Mouse (Mus musculus) gastrocnemius, adult 18-20 months (tissue): ENCODE data around the gene Fbxo42. TPM values are rescaled to one million over a fixed set of nuclear protein-coding genes. Genes with fewer than 3 reads are reported as not detected.
A peak's percentile ranks its signal among the peaks of the same experiment; 100 is the strongest.
"Not testable (repeated sequence)": the region's sequence is repeated elsewhere in the genome, so short reads cannot be mapped to it uniquely, and the experiment has no call there.

ENCODE experiments used
- DNase-seq: peaks from one replicate; pipeline ENCODE4 v3.0.0; 2021; ENCODE audit warnings: low spot score
- total RNA-seq, 2 experiments: library from RNA; stranded (reverse); gene quantifications; 2 replicates each; pipeline ENCODE4 v1.2.3; 2021

Fbxo42 gene
- total RNA-seq, 2 experiments from 2014 or later, result 10.8 to 11.2 TPM

DNA sequence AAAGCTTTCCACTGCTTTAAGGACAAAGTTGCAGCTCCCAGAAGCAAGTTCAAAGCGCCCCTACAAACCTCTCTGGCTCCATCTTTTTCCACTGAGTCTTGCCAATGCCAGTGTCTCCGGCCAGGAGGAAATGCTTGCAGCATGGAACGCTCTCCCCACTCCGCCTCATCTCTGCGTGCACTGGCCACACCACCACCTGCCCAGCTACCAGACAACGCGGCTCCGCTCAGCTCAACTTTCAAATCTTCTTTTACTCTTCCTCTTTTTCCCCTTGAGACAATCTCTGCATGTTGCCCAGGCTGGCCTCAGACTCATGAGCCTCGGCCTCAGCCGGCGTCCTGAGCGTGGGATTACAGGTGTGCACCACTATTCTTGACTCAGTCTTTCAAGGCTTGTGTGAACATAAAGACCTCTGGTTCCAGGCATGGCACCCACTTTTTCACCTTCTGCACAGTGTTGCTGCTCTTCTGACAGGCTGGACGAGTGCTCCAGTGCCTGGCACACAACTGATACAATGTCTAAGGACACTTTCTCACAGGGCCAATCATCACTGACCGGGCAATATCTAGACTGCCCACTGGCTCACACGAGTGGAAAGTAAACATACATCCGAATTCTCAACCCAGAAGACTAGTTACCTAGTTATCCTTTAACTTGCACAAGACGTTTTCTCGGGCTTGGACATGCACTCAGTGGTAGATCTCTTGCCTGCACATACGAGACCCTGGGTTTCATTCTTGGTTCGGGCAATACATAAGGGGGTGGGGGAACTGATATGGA is 12.8 kb upstream of the Fbxo42 start:
- peak; percentile 70 for DNase-seq

DNA sequence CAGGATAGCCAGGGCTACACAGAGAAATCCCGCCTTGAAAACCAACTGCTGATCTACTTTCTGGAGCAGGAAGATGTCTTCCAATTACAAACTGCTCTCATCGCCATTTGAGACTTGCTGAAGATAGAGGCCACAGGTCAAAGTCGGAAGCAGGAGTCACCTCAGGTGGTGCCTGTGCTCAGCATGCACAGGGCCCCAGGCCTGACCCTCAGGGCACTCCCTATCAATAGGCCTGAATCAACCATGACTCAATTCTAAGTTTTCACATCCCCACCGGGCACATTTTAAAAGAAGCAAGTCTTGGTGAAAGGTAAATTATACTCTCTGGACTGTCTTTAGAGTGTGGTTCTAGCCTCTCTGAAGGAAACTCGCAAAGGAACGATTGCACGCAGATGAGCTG is 11.6 kb upstream of the Fbxo42 start:
- DNase-seq, result no peak

DNA sequence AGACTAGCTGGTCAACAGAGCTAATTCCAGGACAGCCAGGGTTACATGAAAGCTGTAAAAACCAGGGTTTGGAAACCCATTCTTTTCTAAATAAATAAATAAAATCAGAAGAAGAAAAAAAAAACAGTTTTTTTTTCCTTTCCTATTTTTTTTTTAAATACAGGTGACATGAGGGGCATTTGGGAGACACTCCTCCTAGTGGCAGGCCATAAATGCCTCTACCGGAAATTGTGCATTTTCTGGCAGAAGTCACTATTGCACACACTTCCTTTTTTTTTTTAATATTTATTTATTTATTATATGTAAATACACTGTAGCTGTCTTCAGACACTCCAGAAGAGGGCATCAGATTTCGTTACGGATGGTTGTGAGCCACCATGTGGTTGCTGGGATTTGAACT is 10.0 kb upstream of the Fbxo42 start:
- not testable (repeated sequence) for DNase-seq

DNA sequence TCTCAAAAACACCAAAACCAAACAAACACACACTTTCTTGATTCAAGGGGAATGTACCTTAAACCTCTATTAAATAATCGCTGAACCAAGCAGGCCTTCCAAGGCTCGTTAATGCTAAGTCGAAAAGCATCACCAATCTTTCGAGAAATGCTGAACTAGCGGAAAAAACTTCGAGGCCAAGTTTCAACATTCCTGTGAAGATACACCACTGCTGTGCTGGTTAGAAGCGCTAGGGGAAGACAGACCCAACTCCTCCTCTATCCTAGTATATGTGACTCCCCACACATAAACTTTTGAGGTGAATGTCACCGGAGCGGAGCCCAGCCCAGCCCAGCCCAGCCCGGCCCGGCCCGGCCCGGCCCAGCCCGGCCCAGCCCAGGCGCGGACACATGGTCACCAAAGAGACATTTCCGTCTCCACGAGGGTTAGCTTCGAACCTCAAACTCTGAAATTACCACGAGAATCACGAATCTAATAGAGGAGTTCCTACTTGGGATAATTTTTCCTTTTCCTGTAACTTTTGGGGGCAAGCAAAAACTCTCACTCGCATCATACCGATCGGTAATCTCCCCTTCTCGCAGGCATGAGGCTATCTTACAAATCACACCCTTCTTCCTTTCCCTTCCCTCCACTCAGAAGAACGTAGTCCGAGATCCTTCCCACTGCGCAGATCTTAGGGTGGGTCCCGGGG is 9.1 kb upstream of the Fbxo42 start:
- no peak for DNase-seq

DNA sequence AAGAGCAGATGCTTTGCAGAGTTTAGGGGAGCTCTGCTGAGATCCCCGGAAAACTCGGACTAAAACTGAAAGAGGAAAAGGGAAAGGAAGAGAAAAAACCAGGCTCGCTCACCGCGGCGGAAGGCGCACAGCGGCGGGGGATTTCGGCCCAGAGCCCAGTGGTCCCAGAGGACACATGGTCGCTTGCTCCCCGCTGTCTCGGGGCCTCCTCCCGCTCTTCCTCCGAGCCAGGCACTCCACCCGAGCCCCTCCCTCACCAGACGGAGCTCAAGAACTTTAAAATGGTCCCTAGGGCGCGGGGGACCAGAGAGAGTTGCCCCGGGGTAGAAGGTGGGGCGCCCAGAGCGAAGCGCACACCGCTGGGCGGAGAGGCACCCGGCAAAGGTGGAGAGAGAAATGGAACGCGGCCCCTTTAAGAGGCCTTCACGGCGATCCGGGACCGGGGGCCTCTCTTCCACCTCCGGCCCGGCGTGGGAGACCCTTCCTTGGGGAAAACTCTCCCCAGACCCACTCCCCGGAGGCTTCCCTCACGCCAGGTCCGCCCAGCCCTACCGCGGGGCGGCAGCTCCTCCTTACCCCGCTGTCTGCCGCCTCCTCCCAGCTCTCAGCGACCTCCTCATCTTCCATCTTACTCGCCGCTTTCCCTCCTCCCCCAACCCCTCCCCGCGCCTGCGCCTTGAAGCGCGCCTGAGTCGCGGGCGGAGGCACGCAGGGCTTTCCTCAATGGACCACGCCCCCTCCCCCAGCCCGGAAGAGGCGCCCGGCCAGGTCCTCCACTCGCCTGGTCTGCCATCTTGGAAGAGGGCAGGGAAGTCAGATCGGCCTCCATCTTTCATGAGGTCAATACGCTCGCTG is 8.4 kb upstream of the Fbxo42 start, which contains the start of gene Szrd1:
Gene Szrd1, minus strand, starts transcription at position 660 of the 855 bp plus-strand sequence.
- DNase-seq, result peak; percentile 99

DNA sequence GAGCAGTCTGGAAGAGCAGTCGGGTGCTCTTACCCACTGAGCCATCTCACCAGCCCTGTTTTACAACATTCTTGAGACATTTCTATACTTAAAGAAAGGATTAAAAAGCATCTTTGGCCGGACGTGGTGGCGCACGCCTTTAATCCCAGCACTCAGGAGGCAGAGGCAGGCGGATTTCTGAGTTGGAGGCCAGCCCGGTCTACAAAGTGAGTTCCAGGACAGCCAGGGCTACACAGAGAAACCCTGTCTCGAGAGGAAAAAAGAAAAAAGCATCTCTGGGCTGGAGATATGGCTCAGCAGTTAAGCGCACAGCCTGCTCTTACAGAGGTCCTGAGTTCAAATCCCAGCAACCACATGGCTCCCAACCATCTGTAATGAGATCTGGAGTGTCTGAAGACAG is 7.4 kb upstream of the Fbxo42 start:
- DNase-seq, result not testable (repeated sequence)

DNA sequence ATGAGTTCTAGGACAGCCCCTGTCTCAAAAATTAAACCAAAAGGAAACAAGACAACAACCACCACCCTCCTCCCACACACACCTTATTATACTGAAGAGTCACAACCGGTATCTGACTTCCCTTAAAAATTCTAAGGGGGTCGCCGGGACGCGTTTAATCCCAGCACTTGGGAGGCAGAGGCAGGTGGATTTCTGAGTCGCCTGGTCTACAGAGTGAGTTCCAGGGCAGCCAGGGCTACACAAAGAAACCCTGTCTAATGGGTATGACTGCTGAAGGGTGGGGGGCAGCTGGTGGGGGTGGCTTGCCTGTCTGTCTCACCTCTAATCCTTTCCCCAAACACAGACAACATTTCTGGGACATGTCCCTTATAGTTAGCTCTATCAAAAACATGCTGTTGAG is 6.7 kb upstream of the Fbxo42 start:
- no peak for DNase-seq

DNA sequence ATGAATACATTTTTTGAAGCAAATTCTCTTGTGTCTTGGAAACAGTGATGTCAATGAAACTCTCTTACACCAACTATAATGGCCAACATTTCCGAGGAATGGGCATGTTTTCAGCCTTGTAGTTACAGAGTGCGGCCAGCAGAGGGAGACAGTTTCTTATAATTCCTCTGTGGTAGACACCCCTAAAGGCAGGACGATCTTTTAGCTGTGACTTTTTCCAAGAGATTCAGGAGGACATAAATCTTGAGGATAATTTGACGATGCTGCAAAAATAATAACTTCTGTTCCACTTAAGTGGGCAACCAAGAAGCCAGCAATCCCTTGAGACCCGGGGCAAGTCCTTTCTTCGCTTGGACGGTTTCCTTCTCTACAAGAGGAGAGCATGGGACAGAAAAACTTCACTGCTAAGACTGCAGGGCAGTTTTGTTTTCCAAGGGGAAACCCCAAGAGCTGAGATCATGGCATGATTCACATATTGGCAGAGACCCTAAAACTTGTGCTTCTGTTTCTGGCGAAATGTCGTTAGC is 5.4 kb upstream of the Fbxo42 start:
- DNase-seq, result peak; percentile 86

DNA sequence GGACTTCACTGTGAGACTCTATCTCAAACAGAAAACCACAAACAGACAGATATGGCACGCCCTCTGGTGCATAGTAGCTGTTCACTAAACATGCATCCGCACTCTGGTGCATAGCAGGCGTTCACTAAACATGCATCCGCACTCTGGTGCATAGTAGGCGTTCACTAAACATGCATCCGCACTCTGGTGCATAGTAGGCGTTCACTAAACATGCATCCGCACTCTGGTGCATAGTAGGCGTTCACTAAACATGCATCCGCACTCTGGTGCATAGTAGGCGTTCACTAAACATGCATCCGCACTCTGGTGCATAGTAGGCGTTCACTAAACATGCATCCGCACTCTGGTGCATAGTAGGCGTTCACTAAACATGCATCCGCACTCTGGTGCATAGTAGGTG is 2.6 kb upstream of the Fbxo42 start:
- DNase-seq, result not testable (repeated sequence)

DNA sequence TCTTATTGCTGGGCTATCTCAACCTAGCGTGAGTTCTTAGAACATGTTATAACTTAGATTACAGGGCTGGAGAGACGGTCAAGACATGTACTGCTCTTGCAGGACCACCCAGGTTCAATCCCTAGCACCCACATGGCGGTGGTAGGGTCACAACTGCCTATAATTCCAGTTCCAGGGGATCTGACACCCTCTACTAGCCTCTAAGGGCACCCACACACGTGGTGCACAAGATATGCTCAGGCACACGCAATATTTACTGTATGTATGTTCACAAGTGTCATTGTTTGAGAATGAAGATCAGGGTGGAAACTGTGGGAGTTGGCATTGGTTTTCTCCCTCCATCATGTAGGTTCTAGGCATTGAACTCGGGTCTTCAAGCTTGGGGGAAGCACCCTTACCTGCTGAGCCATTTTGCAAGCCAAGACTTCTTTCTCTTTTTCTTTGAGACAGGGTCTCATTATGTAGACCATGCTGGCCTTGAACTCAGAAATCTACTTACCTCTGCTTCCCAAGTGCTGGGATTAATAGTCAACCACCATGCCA is 1.2 kb upstream of the Fbxo42 start:
- no peak for DNase-seq

DNA sequence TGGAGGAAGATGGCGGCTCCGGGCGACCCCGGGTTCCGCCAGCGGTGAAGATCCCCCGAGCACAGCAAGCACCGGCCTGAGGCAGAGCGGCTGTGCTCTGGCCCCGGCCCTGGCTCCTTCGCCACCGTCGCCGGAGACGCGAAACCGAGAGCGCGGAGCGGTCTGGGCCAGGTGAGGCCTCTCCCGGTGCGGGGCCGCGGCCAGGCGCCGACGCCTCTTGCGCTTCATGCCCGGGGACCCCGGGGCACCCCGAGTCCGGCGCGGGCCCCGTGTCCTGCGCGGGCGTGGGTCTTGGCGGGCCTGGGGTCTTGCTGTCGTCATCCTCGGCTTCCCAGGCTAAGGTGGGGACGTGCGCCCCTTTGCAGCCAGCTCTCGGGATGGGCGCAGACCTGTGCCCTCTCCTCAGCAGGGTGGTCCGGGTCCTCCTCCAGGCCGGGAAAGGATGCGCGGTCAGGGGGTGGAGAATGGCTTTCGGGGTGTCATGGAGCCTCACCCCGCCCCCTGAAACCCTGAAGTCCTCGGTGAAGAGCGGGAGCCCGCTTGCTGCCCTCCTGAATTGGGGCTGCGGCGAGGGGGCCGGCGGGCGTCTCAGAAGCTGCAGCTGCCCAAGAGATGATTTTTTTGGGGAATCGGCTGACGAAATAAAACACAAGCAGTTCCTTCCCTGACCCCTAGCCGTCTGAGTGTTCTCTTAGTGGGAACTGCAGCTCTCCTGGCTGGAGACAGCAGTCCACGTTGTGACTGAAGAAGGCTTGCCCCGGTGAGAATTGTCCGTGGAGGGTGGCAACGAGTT is 492 bp downstream of the Fbxo42 start:
- DNase-seq, result no peak

DNA sequence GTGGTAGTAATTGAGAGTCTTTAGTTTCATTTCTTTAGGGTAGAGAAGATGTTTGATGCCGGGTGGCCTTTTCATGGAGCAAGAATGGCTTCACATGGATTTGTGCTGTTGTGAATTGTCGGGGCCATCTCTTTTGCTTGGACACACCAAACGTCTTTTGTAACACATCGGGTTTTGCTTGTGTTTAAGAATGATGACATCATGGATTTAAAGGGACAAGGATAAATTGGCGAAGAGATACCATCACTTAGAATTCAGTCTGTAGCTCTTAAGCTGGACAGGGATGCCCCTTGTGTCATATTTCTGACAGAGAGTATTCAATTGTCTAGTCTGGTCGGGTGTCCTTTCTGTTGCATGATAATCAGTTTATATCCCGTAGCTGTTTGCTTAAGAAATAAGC is 1.4 kb downstream of the Fbxo42 start:
- no peak for DNase-seq

DNA sequence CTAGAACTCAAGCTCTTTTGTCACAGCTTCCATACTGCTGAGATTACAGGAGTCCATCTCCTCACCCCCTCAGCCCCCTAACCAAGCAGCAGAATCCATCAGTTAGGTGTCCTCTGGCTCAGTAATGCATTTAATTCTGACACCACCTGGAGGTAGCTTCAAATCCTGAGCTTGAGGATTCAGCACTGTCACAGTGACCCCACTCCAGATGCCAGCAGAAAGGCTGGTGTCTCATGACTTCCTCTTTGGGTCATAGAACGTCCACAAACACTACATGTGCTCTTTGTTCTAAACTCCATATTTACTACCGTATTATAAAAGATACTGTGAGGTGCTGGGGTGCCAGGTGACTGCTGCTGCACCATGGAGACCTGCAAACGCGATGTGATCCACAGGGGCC is 9.8 kb downstream of the Fbxo42 start:
- no peak for DNase-seq

DNA sequence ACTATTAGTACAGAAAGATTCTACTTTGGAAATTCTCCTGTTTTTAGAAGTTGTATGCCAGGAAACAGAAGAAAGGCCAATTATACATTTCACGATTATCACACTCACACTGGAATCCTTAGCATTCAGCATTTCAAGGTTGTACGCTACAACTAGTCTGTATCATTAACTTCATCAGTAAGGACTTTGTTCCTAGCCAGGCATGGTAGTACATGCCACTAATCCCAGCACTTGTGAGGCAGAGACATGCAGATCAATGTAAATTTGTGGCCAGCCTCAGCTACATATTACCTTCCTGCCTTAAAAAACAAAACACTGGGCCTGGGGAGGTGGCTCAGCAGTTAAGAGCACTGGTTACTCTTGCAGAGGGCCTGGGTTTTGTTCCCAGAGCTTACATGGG is 10.9 kb downstream of the Fbxo42 start:
- DNase-seq, result no peak

DNA sequence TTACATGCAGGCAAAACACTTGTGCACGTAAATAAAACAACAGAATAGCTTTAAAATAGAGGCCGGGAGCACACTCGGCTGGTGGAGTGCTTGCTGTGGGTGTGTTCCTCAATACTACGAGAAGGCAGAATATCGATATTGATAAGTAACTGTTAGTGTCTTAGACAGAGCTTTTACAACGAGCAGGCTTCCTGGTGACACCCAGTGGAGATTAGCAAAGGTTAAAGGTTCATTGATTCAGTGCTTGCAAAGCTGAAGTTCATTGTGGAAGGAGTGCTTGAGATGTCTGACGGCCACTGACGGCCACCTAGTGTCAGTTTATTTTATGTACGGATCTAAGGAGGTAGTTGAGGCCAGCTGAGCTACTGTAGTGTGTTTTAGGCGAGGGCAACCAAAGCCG is 11.4 kb downstream of the Fbxo42 start:
- DNase-seq, result no peak

DNA sequence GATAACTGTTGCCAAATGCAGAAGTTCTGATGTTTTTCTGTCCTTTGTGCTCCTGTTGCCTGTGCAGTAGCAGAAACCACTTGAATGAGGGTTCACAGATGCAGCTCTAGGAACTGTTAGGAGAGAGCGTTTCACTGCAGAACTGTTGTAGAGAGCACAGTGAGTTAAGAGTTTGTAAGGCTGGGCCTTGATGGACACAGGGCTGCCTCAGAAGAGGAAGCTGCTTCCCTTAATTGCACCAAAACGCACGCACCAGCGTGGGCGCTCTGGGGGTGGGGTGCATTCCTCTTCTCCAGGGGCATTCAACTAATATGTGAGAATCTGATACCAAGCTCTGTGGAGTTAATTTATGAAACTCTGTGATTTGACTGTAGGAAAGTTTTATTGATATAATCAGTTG is 12.0 kb downstream of the Fbxo42 start:
- no peak for DNase-seq

DNA sequence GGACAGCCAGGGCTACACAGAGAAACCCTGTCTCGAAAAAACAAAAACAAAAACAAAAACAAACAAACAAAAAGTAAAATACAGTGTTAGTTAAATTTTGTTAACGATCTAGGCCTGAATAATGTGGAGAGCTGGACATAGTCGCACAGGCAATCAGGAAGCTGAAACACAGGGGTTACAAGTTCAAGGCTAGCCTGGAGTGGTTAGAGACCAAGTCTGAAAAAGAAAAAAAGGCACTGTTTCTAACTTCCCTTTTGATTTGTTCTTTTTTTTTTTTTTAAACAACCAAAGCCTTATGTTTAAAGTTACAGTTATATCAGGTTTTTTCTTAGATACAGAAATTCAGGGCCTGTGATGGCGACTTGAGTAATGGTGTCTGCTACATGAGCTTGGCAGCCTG is 12.5 kb downstream of the Fbxo42 start:
- DNase-seq, result no peak

DNA sequence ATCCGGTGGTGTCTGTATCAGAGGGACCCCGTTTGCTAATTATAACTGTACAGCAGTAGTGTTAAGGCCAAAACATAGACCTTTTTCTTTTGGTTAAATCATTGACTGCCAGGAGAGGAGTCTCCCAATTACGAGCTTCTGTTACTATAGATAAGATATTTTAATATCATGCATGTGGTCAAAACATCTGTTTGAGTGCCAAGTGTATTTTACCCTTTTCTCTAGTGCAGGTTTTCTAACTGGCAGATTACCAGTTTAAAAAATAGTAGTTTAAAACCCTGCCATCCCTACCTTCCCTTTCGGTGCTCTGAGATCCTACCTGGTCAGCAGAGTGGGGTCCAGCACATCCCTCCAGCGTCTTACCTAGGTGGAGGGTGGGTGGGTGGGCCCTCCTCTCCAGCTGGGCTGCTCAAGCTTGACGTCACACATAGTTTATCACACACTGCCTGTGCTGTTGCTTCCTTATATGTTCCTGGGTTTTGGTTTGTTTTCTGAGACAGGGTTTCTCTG is 14.0 kb downstream of the Fbxo42 start:
- DNase-seq, result no peak

DNA sequence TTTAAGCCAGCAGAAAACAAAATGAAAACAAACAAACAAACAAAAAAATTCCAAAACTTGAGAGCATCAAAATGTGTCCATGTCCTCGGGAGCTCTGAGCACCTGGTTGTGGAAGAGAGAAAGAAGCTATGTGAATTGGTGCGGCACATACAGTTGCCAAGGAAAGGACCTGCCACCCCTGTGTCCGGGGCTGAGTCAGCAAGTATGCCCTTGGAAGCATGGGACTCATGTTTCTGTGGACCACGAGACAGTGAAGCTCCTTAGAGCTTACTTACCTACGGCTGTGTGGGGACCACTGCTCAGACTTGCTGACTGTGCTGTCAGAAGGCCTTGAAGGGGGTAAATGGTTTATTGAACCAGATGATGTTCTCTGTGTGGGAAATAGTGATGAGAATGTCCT is 16.0 kb downstream of the Fbxo42 start:
- no peak for DNase-seq

DNA sequence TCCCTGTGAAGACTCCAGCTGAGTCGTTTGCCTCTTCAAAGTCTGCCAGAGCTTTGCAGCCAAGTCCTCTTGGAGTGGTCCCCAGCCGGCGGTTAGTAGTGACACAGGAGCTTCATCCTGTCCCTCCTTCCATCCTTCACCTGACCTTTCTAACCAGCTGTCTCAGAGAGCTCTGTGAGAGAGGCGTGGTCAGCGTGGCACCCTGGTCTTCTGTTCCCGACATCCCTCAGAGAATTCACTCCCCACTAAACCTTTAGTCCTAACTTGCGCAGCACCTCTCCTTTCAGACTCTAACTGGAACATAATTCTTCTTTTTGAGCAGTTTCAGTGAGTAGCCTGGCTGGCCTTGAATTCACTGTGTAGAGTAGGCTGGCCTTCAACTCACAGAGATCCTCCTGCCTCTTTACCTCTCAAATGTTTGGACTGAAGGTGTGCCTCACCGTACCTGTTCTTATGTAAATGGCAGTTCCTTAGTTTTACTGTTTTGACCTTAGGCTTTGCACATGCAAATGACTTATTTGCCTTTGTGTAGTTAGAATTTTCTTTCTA is 18.1 kb downstream of the Fbxo42 start:
- no peak for DNase-seq
